Mouse (Mus musculus): ENCODE data around the gene Fam189a2.

The Fam189a2 gene

GRCm38 (mm10) chr19:23941422-23941949, 89.3 kb downstream of the Fam189a2 start:
- DNase-seq (ENCODE audit: low read depth, low spot score), result no peak

GRCm38 (mm10) chr19:23930826-23931225, 100.0 kb downstream of the Fam189a2 start:
- DNase-seq (ENCODE audit: low read depth, low spot score), result no peak

- no peak for DNase-seq (ENCODE audit: low read depth, low spot score)
Observed at GRCm38 (mm10) chr19:23925541-23925940, 105.3 kb downstream of the Fam189a2 start.

- DNase-seq (ENCODE audit: low read depth, low spot score), result no peak
Observed at GRCm38 (mm10) chr19:23924791-23925190, 106.0 kb downstream of the Fam189a2 start.

GRCm38 (mm10) chr19:23924057-23924456, 106.8 kb downstream of the Fam189a2 start:
- DNase-seq (ENCODE audit: low read depth, low spot score), result no peak
